Mouse (Mus musculus): ENCODE measurements at regions not wholly inside any gene's neighbourhood (a gene's known extent, or its start where the extent isn't known, plus 50 kb on each side); places are given as distances from the start of the nearest gene placed in this dataset.

GRCm38 (mm10) chr2:45256373-45256772 is 139.2 kb upstream of the Zeb2 start:
- TF ChIP-seq POLR2A (IDR thresholded peaks at IDR 0.05; ENCODE audit: control insufficient read depth in 1 of 2, insufficient read depth in 1 of 2, low read depth in 1 of 2, low read length in 2 of 2, poor library complexity in 1 of 2) (no peak), ZC3H11A (IDR thresholded peaks at IDR 0.05; ENCODE audit: low read depth, low read length) (no peak), EP300 (IDR thresholded peaks at IDR 0.05; ENCODE audit: low read depth in 1 of 2, low read length in 2 of 2) (no peak), CTCF (IDR thresholded peaks at IDR 0.05 in 2 of 3, conservative IDR thresholded peaks at IDR 0.05 in 1 of 3; ENCODE audit: control insufficient read depth in 1 of 3, insufficient read depth in 1 of 3, low read depth in 2 of 3, low read length in 3 of 3, poor library complexity in 1 of 3, severe bottlenecking in 1 of 3) (no peak), SIN3A (IDR thresholded peaks at IDR 0.05; ENCODE audit: low read length) (no peak), KAT2A (conservative IDR thresholded peaks at IDR 0.05; ENCODE audit: low read depth, low read length) (no peak), GABPA (IDR thresholded peaks at IDR 0.05; ENCODE audit: low read depth, low read length) (no peak), ZNF384 (IDR thresholded peaks at IDR 0.05; ENCODE audit: low read depth, low read length) (no peak), HCFC1 (IDR thresholded peaks at IDR 0.05; ENCODE audit: low read depth, low read length) (no peak), POLR2AphosphoS2 (IDR thresholded peaks at IDR 0.05; ENCODE audit: low read length) (no peak), MAFK (IDR thresholded peaks at IDR 0.05; ENCODE audit: borderline replicate concordance, low read depth, low read length) (no peak)
